Mouse (Mus musculus) hindbrain, postnatal 0 days (tissue): Measurements from ENCODE around the gene Prss48. TPM values are rescaled to one million over a fixed set of nuclear protein-coding genes. Genes with fewer than 3 reads are reported as not detected.
A peak's percentile ranks its signal among the peaks of the same experiment; 100 is the strongest.
"Not testable (repeated sequence)": the region's sequence is repeated elsewhere in the genome, so short reads cannot be mapped to it uniquely, and the experiment has no call there.

Experiments used
- ATAC-seq: fragments of 200-750 bp; cut with Nextera tagmentation; 2 replicates; pipeline ENCODE4 v1.8.0; 2017; ENCODE audit warnings: mild to moderate bottlenecking, moderate TSS enrichment, moderate library complexity
- DNase-seq: peaks from one replicate; pipeline ENCODE4 v3.0.0-alpha.2; 2015; ENCODE audit warnings: low spot score
- H3K27ac ChIP-seq: fragments of 300-500 bp; sonication (generic); 2 replicates; pipeline ENCODE4 v1.5.1; 2014; ENCODE audit warnings: mild to moderate bottlenecking
- H3K27me3 ChIP-seq: fragments of 300-500 bp; sonication (generic); 2 replicates; pipeline ENCODE4 v1.6.1; 2014; ENCODE audit warnings: low read length, mixed read lengths; ENCODE audit not compliant: insufficient read depth
- H3K36me3 ChIP-seq: fragments of 300-500 bp; sonication (generic); 2 replicates; pipeline ENCODE4 v1.6.1; 2014; ENCODE audit warnings: low read length, mixed read lengths; ENCODE audit not compliant: insufficient read depth
- H3K4me1 ChIP-seq: fragments of 300-500 bp; sonication (generic); 2 replicates; pipeline ENCODE4 v1.6.1; 2014; ENCODE audit warnings: antibody characterized with exemption, low read length, mixed read lengths; ENCODE audit not compliant: insufficient read depth
- H3K4me2 ChIP-seq: fragments of 300-500 bp; sonication (generic); 2 replicates; pipeline ENCODE4 v1.6.1; 2014; ENCODE audit warnings: low read depth, mild to moderate bottlenecking, low read length, moderate library complexity, mixed read lengths
- H3K4me3 ChIP-seq: fragments of 300-500 bp; sonication (generic); 2 replicates; pipeline ENCODE4 v1.5.1; 2014; ENCODE audit warnings: low read length
- H3K9ac ChIP-seq: fragments of 300-500 bp; sonication (generic); replicated peaks from 2 replicates; pipeline ENCODE4 v1.6.1; 2014; ENCODE audit warnings: mild to moderate bottlenecking, low read length, moderate library complexity, mixed read lengths
- H3K9me3 ChIP-seq: fragments of 300-500 bp; sonication (generic); 2 replicates; pipeline ENCODE4 v1.6.1; 2016; ENCODE audit warnings: low read length, mixed read lengths
- CTCF ChIP-seq: IDR thresholded peaks from 2 replicates; pipeline ENCODE4 v1.5.1; 2016; ENCODE audit warnings: antibody characterized with exemption, control low read depth, low read depth
- WGBS: fragments of 180-500 bp; shearing (Covaris S2); extraction: QIAGEN DNeasy Blood & Tissue Kit; methylation state at CpG from one replicate; pipeline ENCODE4 v1.1.7; 2014; 5-methylcytosine and 5-hydroxymethylcytosine counted together
- polyA plus RNA-seq: library from polyadenylated mRNA; unstranded; fragments of >200 nt; fragmentation: Nextera tagmentation; extraction: Ambion mirVana; gene quantifications from 2 replicates; pipeline ENCODE4 v1.2.1, GENCODE M21; 2015
- total RNA-seq: library from RNA; depleted of rRNA; stranded (reverse); fragments of >200 nt; gene quantifications from 2 replicates; pipeline ENCODE4 v1.2.3, GENCODE M21; 2014

Gene Prss48
- total and polyA plus RNA-seq, 2 experiments from 2014 or later = not detected

GRCm38 (mm10) chr3:85987225-85987624, 15.1 kb downstream of the Prss48 start:
- DNase-seq (no peak), ATAC-seq (no peak)
- Histone ChIP-seq H3K9ac (no peak overlapping the region), H3K36me3 (no peaks in the 10 kb centered on the region), H3K27ac (no peak overlapping the region), H3K4me3 (no peak overlapping the region), H3K9me3 (no peaks in the 10 kb centered on the region), H3K4me2 (no peak overlapping the region), H3K4me1 (no peaks in the 10 kb centered on the region), H3K27me3 (no peaks in the 10 kb centered on the region)
- TF ChIP-seq CTCF = no peak
- 92% methylated on average over 2 of the region's 2 CpGs for WGBS

GRCm38 (mm10) chr3:85984537-85984936, 17.8 kb downstream of the Prss48 start:
- no peak for DNase-seq
- WGBS = 90% methylated on average over 6 of the region's 6 CpGs
- H3K27me3 ChIP-seq = no peaks in the 10 kb centered on the region

GRCm38 (mm10) chr3:85981761-85982160, 20.5 kb downstream of the Prss48 start:
- DNase-seq, ATAC-seq: not testable (repeated sequence)
- 87% methylated on average over 2 of the region's 3 CpGs for WGBS

More at GRCm38 (mm10) chr3:85984537-85984936, 17.8 kb downstream of the Prss48 start:
- TF ChIP-seq CTCF = no peak
- Histone ChIP-seq H3K4me3 (no peak overlapping the region), H3K9ac (no peak overlapping the region), H3K27ac (no peak overlapping the region), H3K4me1 (no peaks in the 10 kb centered on the region), H3K9me3 (no peaks in the 10 kb centered on the region), H3K36me3 (no peaks in the 10 kb centered on the region), H3K4me2 (no peak overlapping the region)
- ATAC-seq = no peak

GRCm38 (mm10) chr3:85980036-85980435, 22.3 kb downstream of the Prss48 start:
- Histone ChIP-seq H3K4me3 (no peak overlapping the region), H3K27me3 (no peaks in the 10 kb centered on the region), H3K27ac (no peak overlapping the region), H3K9me3 (no peaks in the 10 kb centered on the region), H3K4me2 (no peak overlapping the region), H3K4me1 (no peaks in the 10 kb centered on the region), H3K36me3 (no peaks in the 10 kb centered on the region), H3K9ac (no peak overlapping the region)
- DNase-seq (no peak), ATAC-seq (no peak)
- 95% methylated on average over 4 of the region's 4 CpGs for WGBS
- TF ChIP-seq CTCF = no peak

More at GRCm38 (mm10) chr3:85981761-85982160, 20.5 kb downstream of the Prss48 start:
- H3K4me1 ChIP-seq, H3K27ac ChIP-seq, H3K27me3 ChIP-seq, H3K9me3 ChIP-seq, H3K4me3 ChIP-seq, H3K9ac ChIP-seq, H3K36me3 ChIP-seq, H3K4me2 ChIP-seq: not testable (repeated sequence)

- Histone ChIP-seq H3K9ac (no peak overlapping the region), H3K27ac (no peak overlapping the region), H3K36me3 (no peaks in the 10 kb centered on the region), H3K4me1 (no peaks in the 10 kb centered on the region), H3K9me3 (no peaks in the 10 kb centered on the region), H3K27me3 (no peaks in the 10 kb centered on the region), H3K4me3 (no peak overlapping the region), H3K4me2 (no peak overlapping the region)
- TF ChIP-seq CTCF = no peak
- DNase-seq (no peak), ATAC-seq (no peak)
- 64% methylated on average over 4 of the region's 4 CpGs for WGBS
Observed at GRCm38 (mm10) chr3:85974451-85974850, 27.8 kb downstream of the Prss48 start.

GRCm38 (mm10) chr3:85973376-85974140, 28.7 kb downstream of the Prss48 start:
- Histone ChIP-seq H3K27ac (no peak overlapping the region), H3K9me3 (no peaks in the 10 kb centered on the region), H3K36me3 (no peaks in the 10 kb centered on the region), H3K27me3 (no peaks in the 10 kb centered on the region), H3K4me3 (peak overlapping the region; percentile 79; the same call in 1 of the 2 replicates), H3K9ac (no peak overlapping the region), H3K4me1 (no peaks in the 10 kb centered on the region), H3K4me2 (peak overlapping the region; percentile 74; the same call in 1 of the 2 replicates)
- no peak for DNase-seq
- 88% methylated on average over 10 of the region's 10 CpGs for WGBS
- TF ChIP-seq CTCF = no peak
- ATAC-seq = no peak

GRCm38 (mm10) chr3:85971599-85971975, 30.7 kb downstream of the Prss48 start:
- 1% methylated on average over 13 of the region's 13 CpGs for WGBS
- Histone ChIP-seq H3K9ac (peak overlapping the region; percentile 75), H3K4me3 (peak overlapping the region; percentile 79), H3K27ac (peak overlapping the region; percentile 79; the same call in 1 of the 2 replicates), H3K4me1 (no peaks in the 10 kb centered on the region), H3K36me3 (no peaks in the 10 kb centered on the region), H3K4me2 (peak overlapping the region; percentile 74), H3K27me3 (no peaks in the 10 kb centered on the region), H3K9me3 (no peaks in the 10 kb centered on the region)
- TF ChIP-seq CTCF = no peak
- peak; percentile 12 for DNase-seq
- ATAC-seq = no peak
